Mouse (Mus musculus) stomach, postnatal 0 days (tissue): ENCODE results near the gene Agrp.

Source experiments
- CTCF ChIP-seq: IDR thresholded peaks from 2 replicates; pipeline ENCODE4 v1.5.1; 2016; ENCODE audit warnings: antibody characterized with exemption, low read depth, mild to moderate bottlenecking, moderate library complexity
- EP300 ChIP-seq: optimal IDR thresholded peaks from 2 replicates; pipeline ENCODE3; 2016; ENCODE audit warnings: antibody characterized with exemption

DNA sequence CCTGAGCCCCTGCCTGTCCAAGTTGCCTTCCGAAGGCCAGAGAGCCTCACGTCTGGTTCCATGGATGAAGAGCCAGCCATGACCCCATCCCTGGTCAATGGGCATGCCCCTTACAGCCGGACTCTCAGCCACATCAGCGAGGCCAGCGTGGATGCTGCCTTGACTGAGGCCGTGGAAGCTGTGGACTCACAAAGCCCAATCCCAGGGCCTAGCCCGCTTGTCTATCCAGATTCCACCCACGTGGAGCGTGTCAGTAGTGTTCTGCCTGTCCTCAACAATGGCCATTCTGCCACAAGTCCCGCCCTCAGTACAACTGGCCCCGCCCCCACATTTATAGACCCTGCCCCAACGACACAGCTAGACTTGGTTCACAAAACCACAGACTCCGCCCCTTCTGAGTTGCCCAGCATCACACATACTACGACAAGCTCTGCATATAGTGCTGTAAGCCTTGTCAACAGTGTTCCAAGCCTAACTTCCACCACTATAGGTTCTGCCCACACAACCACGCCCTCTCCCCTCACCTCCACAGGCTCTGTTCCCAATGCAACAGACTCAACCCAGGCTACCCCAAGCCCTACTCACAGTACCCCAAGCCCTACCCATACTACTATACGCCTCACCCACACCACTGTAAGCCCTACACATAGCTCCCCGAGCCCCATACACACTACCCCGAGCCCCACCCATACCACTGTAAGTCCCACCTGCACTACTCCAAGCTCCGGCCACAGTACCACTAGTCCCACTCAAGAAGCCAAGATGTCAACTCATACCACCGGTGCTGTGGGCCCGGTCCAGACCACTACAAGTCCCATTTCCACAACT lies 19.5 kb downstream of the Agrp start:
- no peak for TF ChIP-seq CTCF
- no peak for TF ChIP-seq EP300
